Mouse (Mus musculus) ES-E14 (cell line): Measurements from ENCODE around the gene Hemgn.

Experiments used
- CHD2 ChIP-seq: IDR thresholded peaks from 2 replicates; pipeline ENCODE4 v1.6.1; 2014; ENCODE audit warnings: mild to moderate bottlenecking, low read depth, low read length, inconsistent platforms
- HCFC1 ChIP-seq: IDR thresholded peaks from 2 replicates; pipeline ENCODE4 v1.6.1; 2012; ENCODE audit warnings: low read length, inconsistent platforms, borderline replicate concordance; ENCODE audit not compliant: insufficient read depth
- MAFK ChIP-seq: IDR thresholded peaks from 2 replicates; pipeline ENCODE4 v1.6.1; 2014; ENCODE audit warnings: mild to moderate bottlenecking, low read depth, low read length, inconsistent platforms; ENCODE audit not compliant: insufficient read depth
- ZC3H11A ChIP-seq: IDR thresholded peaks from 2 replicates; pipeline ENCODE4 v1.6.1; 2012; ENCODE audit warnings: low read depth, mild to moderate bottlenecking, inconsistent platforms, low read length, borderline replicate concordance
- ZNF384 ChIP-seq: IDR thresholded peaks from 2 replicates; pipeline ENCODE4 v1.6.1; 2012; ENCODE audit warnings: low read depth, low read length, inconsistent platforms

DNA sequence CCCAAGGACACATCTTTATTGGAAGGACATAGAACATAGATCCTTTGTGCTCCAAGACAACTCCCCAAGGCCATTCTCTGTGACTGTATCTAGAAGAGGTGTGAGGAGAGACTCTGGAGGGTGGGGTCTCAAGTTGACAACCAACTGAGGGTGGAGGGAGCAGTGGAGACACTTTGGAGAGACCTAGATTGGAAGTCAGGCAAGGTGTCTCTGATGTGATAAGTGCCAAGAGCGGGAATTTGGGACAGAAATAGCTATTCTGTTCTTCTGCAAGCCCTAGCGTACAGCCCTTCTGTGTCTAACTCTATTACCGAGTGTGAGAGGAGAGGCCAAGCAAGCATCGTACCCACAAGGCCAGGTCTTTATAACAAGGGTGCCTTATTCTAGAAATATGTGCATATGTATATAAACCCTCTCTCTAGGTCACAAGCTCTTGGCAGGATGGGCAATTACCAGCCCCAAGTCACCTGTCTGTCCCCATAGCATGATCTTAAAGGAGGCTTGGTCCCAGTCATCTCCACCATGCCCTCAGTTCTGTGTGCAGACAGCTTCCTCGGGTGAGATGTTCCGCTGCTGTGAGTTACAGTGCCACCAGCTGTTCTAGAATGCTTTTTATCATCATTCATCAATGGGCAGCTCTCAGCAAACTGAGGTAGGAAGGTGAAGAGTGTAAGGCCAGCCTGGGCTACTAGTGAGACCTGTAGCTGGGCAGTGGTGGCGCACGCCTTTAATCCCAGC, 6.2 kb downstream of the Hemgn start:
- no peak for TF ChIP-seq MAFK
- no peak for TF ChIP-seq ZNF384
- TF ChIP-seq ZC3H11A = no peak
- no peak for TF ChIP-seq CHD2
- TF ChIP-seq HCFC1 = no peak
